Mouse (Mus musculus): ENCODE data around the gene Dpp6. TPM values are rescaled to one million over a fixed set of nuclear protein-coding genes. Genes with fewer than 3 reads are reported as not detected.

The Dpp6 gene
- polyA plus RNA-seq, 1 experiment from 2014 or later: 0.06 TPM

GRCm38 (mm10) chr5:27357630-27358029 lies 540.6 kb downstream of the Dpp6 start:
- Histone ChIP-seq H3K4me1 (ENCODE audit: insufficient read depth) (no peaks in the 10 kb centered on the region), H3K27me3 (ENCODE audit: insufficient read depth, low read length) (no peaks in the 10 kb centered on the region), H3K4me3 (ENCODE audit: low read depth, low read length) (no peak overlapping the region), H3K9me3 (ENCODE audit: low read length) (no peaks in the 10 kb centered on the region), H3K27ac (ENCODE audit: low read depth) (no peak overlapping the region), H3K36me3 (replicated peaks; ENCODE audit: insufficient read depth, low read length) (no peaks in the 10 kb centered on the region), H3K9ac (replicated peaks) (no peak overlapping the region), H3K4me2 (ENCODE audit: low read depth, low read length) (no peak overlapping the region)
- DNase-seq (no peak), ATAC-seq (no peak)
- 63% methylated on average over 3 of the region's 3 CpGs for WGBS (ENCODE audit: insufficient replicate concordance)
- TF ChIP-seq EP300 (IDR thresholded peaks at IDR 0.05; ENCODE audit: low read depth) (no peak), CTCF (IDR thresholded peaks at IDR 0.05; ENCODE audit: low read depth) (no peak)

- H3K4me2 ChIP-seq (ENCODE audit: low read depth, low read length): no peak overlapping the region
- ATAC-seq (no peak), DNase-seq (no peak)
- WGBS (ENCODE audit: insufficient replicate concordance): 58% methylated on average over 2 of the region's 2 CpGs
- H3K4me1 ChIP-seq (ENCODE audit: insufficient read depth): no peaks in the 10 kb centered on the region
- no peak overlapping the region for H3K27ac ChIP-seq (ENCODE audit: low read depth)
- H3K27me3 ChIP-seq (ENCODE audit: insufficient read depth, low read length): no peaks in the 10 kb centered on the region
- TF ChIP-seq CTCF (IDR thresholded peaks at IDR 0.05; ENCODE audit: low read depth) (no peak), EP300 (IDR thresholded peaks at IDR 0.05; ENCODE audit: low read depth) (no peak)
- H3K9ac ChIP-seq (replicated peaks): no peak overlapping the region
- H3K4me3 ChIP-seq (ENCODE audit: low read depth, low read length): no peak overlapping the region
- no peaks in the 10 kb centered on the region for H3K36me3 ChIP-seq (replicated peaks; ENCODE audit: insufficient read depth, low read length)
- no peaks in the 10 kb centered on the region for H3K9me3 ChIP-seq (ENCODE audit: low read length)
Measured at GRCm38 (mm10) chr5:27365946-27366345, 548.9 kb downstream of the Dpp6 start.

- no peaks in the 10 kb centered on the region for H3K4me1 ChIP-seq (ENCODE audit: insufficient read depth)
- H3K9me3 ChIP-seq (ENCODE audit: low read length): no peaks in the 10 kb centered on the region
- no peak overlapping the region for H3K4me2 ChIP-seq (ENCODE audit: low read depth, low read length)
- 51% methylated on average over 3 of the region's 3 CpGs for WGBS (ENCODE audit: insufficient replicate concordance)
- H3K27me3 ChIP-seq (ENCODE audit: insufficient read depth, low read length): no peaks in the 10 kb centered on the region
- TF ChIP-seq EP300 (IDR thresholded peaks at IDR 0.05; ENCODE audit: low read depth): no peak
- TF ChIP-seq CTCF (IDR thresholded peaks at IDR 0.05; ENCODE audit: low read depth): no peak
- H3K9ac ChIP-seq (replicated peaks): no peak overlapping the region
- no peaks in the 10 kb centered on the region for H3K36me3 ChIP-seq (replicated peaks; ENCODE audit: insufficient read depth, low read length)
- no peak overlapping the region for H3K27ac ChIP-seq (ENCODE audit: low read depth)
- no peak for ATAC-seq
- no peak for DNase-seq
- no peak overlapping the region for H3K4me3 ChIP-seq (ENCODE audit: low read depth, low read length)
Measured at GRCm38 (mm10) chr5:27370814-27371213, 553.8 kb downstream of the Dpp6 start.

- H3K4me3 ChIP-seq (ENCODE audit: low read depth, low read length): no peak overlapping the region
- ATAC-seq: no peak
Measured at GRCm38 (mm10) chr5:27373931-27374330, 556.9 kb downstream of the Dpp6 start.

GRCm38 (mm10) chr5:27375841-27376240 lies 558.8 kb downstream of the Dpp6 start:
- DNase-seq (no peak), ATAC-seq (no peak)
- Histone ChIP-seq H3K9ac (replicated peaks) (no peak overlapping the region), H3K9me3 (ENCODE audit: low read length) (no peaks in the 10 kb centered on the region), H3K36me3 (replicated peaks; ENCODE audit: insufficient read depth, low read length) (no peaks in the 10 kb centered on the region), H3K4me1 (ENCODE audit: insufficient read depth) (no peaks in the 10 kb centered on the region), H3K4me2 (ENCODE audit: low read depth, low read length) (no peak overlapping the region), H3K27ac (ENCODE audit: low read depth) (no peak overlapping the region), H3K4me3 (ENCODE audit: low read depth, low read length) (no peak overlapping the region), H3K27me3 (ENCODE audit: insufficient read depth, low read length) (no peaks in the 10 kb centered on the region)
- WGBS (ENCODE audit: insufficient replicate concordance): 67% methylated on average over 3 of the region's 3 CpGs
- TF ChIP-seq EP300 (IDR thresholded peaks at IDR 0.05; ENCODE audit: low read depth) (no peak), CTCF (IDR thresholded peaks at IDR 0.05; ENCODE audit: low read depth) (no peak)

More at GRCm38 (mm10) chr5:27373931-27374330, 556.9 kb downstream of the Dpp6 start:
- Histone ChIP-seq H3K4me1 (ENCODE audit: insufficient read depth) (no peaks in the 10 kb centered on the region), H3K27me3 (ENCODE audit: insufficient read depth, low read length) (no peaks in the 10 kb centered on the region), H3K9me3 (ENCODE audit: low read length) (no peaks in the 10 kb centered on the region), H3K4me2 (ENCODE audit: low read depth, low read length) (no peak overlapping the region), H3K27ac (ENCODE audit: low read depth) (no peak overlapping the region), H3K36me3 (replicated peaks; ENCODE audit: insufficient read depth, low read length) (no peaks in the 10 kb centered on the region), H3K9ac (replicated peaks) (no peak overlapping the region)
- 60% methylated on average over 1 of the region's 1 CpGs for WGBS (ENCODE audit: insufficient replicate concordance)
- no peak for TF ChIP-seq EP300 (IDR thresholded peaks at IDR 0.05; ENCODE audit: low read depth)
- TF ChIP-seq CTCF (IDR thresholded peaks at IDR 0.05; ENCODE audit: low read depth): no peak
- no peak for DNase-seq

GRCm38 (mm10) chr5:27380656-27381385 lies 563.8 kb downstream of the Dpp6 start:
- Histone ChIP-seq H3K9me3 (ENCODE audit: low read length) (no peaks in the 10 kb centered on the region), H3K4me1 (ENCODE audit: insufficient read depth) (no peaks in the 10 kb centered on the region), H3K4me3 (ENCODE audit: low read depth, low read length) (no peak overlapping the region), H3K36me3 (replicated peaks; ENCODE audit: insufficient read depth, low read length) (no peaks in the 10 kb centered on the region), H3K9ac (replicated peaks) (no peak overlapping the region), H3K27me3 (ENCODE audit: insufficient read depth, low read length) (no peaks in the 10 kb centered on the region), H3K4me2 (ENCODE audit: low read depth, low read length) (no peak overlapping the region), H3K27ac (ENCODE audit: low read depth) (no peak overlapping the region)
- no peak for DNase-seq
- no peak for ATAC-seq
- WGBS (ENCODE audit: insufficient replicate concordance): 69% methylated on average over 4 of the region's 4 CpGs
- TF ChIP-seq EP300 (IDR thresholded peaks at IDR 0.05; ENCODE audit: low read depth) (no peak), CTCF (IDR thresholded peaks at IDR 0.05; ENCODE audit: low read depth) (no peak)

Measured in liver, postnatal 0 days (tissue).